Mouse (Mus musculus) heart, postnatal 25 days (tissue): ENCODE results near the gene Prdm2. TPM values are rescaled to one million over a fixed set of nuclear protein-coding genes. Genes with fewer than 3 reads are reported as not detected.
A peak's percentile ranks its signal among the peaks of the same experiment; 100 is the strongest.

Source experiments
- DNase-seq: peaks from one replicate; pipeline ENCODE4 v3.0.0; 2022; ENCODE audit warnings: low spot score
- intact Hi-C: fragments of 180-260 bp; cut with DNase I; formaldehyde crosslinking; loops from one replicate; pipeline ENCODE4 v1.15.1; 2025
- total RNA-seq, 2 experiments: library from RNA; stranded (reverse); gene quantifications; 2 replicates each; pipeline ENCODE4 v1.2.3; 2021

Prdm2 gene
- 10 to 100 TPM; 19.7 to 20.9 TPM for total RNA-seq

DNA sequence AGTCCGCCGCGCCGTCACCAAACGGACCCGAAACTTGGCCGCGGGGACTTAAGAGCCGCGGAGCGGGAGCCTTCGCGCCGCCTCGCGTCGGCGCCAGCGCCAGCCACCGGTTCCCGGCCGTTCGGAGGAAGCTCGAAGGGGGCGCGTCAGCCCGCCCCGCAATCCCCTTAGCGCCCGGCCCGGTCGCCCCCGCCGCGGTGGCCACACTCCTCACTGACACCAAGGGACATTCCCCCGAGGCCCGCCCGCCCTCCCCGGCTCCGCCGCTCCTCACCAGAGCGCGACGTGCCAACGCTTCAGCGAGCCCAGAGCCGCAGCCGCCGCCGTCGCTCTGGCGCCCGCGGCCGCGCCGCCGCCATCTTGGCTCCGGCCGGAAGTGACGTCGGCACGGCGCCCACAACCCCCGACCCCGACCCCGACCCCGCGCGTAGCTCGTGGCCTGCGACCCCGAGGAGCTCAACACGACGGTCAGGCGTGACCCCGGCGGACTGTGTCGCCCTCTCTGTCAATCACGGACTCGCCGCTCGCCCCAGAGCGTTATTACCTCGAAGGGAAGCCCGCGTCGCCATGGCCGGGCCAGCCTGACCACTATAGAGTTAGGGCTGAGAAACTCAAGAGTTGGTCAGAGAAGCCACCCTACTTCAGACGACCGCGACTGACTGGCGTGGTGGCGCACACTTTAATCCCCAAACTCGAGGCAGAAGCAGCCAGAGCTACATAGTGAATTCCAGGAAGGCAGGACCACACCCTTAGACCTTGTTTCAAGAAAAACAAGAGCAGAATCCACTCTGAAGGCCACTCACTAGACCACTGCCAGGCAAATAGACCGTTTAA lies at the start of gene Prdm2:
Gene Prdm2 (minus strand): TSS at position 655 of the 834 bp plus-strand sequence.
- intact Hi-C loops = loop anchor here (5.0 kb wide), 1 partner anchor 100 kb away; no protein-coding TSS in a partner anchor
- DNase-seq = peak; percentile 34

- no peak for DNase-seq
- intact Hi-C loops = loop anchor here (5.0 kb wide), 1 partner anchor 122 kb away; no protein-coding TSS in a partner anchor
These were observed 47.0 kb upstream of the Prdm2 start for GRCm38 (mm10) chr4:143259718-143260349.

- no peak for DNase-seq
- intact Hi-C loops = loop anchor here (5.0 kb wide), 1 partner anchor 124 kb away; no protein-coding TSS in a partner anchor
These were observed 45.7 kb upstream of the Prdm2 start for GRCm38 (mm10) chr4:143258517-143258916.

DNA sequence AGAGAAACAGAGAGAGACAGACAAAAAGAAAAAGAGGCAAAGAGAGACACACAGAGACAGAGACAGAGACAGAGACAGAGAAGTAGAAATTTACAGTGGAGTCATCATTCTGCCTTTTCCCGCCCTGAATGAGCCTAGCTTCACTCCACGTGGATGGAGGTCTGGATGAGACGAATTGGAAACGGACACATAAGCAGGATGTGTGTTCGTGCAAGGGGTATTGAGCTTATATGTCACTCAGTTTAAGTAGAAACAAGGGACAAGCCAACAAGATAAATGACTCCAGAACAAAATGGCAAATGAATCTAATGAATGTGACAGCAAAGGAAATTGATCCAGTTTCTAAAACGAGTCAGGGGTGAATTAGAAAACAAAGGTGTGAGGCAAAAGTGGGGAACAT lies 45.2 kb upstream of the Prdm2 start:
- intact Hi-C loops = loop anchor here (5.0 kb wide), 1 partner anchor 124 kb away; no protein-coding TSS in a partner anchor

GRCm38 (mm10) chr4:143255541-143255940 lies 42.7 kb upstream of the Prdm2 start:
- no peak for DNase-seq
- intact Hi-C loops = loop anchor here (5.0 kb wide), 1 partner anchor 127 kb away; no protein-coding TSS in a partner anchor

More for the DNA sequence above, 45.2 kb upstream of the Prdm2 start:
- no peak for DNase-seq

GRCm38 (mm10) chr4:143253356-143253755 lies 40.6 kb upstream of the Prdm2 start:
- intact Hi-C loops = no loop called here
- DNase-seq = no peak

- intact Hi-C loops = no loop called here
- no peak for DNase-seq
These were observed 35.3 kb upstream of the Prdm2 start for GRCm38 (mm10) chr4:143248050-143248449.

GRCm38 (mm10) chr4:143241294-143241693 lies 28.5 kb upstream of the Prdm2 start:
- no peak for DNase-seq
- intact Hi-C loops = no loop called here

DNA sequence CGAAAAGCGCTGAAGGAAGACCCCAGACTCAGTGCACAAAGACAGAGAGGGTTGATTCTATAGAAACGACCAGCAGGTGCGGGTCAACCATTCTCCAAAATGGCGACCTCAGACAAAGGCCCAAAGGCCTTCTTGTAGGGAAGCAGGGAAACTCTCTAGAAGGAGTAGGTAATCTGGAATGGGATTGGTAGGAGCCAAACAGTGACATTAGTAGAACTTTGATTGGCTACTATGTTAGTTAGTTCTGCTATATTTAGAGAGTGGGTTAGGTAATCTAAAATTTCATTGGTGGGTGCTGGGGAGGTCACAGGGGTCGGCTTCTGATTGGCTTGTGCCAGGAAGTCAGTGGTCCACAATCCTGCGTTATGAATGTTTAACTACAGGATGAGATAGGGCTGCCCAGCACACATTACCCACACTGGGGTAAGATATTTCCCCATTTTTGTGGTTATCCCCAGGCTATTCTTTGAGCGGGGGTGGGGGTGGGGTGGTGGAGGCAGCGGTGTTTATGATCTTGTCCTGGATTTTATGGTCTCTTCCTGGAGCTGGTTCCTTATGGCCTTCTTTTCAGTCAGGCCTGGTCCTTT lies 26.9 kb upstream of the Prdm2 start:
- intact Hi-C loops = loop anchor here (1.0 to 2.0 kb wide), 2 partner anchors 127 to 212 kb away; no protein-coding TSS in a partner anchor
- no peak for DNase-seq

GRCm38 (mm10) chr4:143239117-143239516 lies 26.3 kb upstream of the Prdm2 start:
- intact Hi-C loops = loop anchor here (1.0 to 2.0 kb wide), 2 partner anchors 126 to 212 kb away; no protein-coding TSS in a partner anchor
- DNase-seq = no peak

GRCm38 (mm10) chr4:143238241-143239031 lies 25.6 kb upstream of the Prdm2 start:
- intact Hi-C loops = loop anchor here (1.0 to 2.0 kb wide), 2 partner anchors 126 to 211 kb away; no protein-coding TSS in a partner anchor
- DNase-seq = no peak

DNA sequence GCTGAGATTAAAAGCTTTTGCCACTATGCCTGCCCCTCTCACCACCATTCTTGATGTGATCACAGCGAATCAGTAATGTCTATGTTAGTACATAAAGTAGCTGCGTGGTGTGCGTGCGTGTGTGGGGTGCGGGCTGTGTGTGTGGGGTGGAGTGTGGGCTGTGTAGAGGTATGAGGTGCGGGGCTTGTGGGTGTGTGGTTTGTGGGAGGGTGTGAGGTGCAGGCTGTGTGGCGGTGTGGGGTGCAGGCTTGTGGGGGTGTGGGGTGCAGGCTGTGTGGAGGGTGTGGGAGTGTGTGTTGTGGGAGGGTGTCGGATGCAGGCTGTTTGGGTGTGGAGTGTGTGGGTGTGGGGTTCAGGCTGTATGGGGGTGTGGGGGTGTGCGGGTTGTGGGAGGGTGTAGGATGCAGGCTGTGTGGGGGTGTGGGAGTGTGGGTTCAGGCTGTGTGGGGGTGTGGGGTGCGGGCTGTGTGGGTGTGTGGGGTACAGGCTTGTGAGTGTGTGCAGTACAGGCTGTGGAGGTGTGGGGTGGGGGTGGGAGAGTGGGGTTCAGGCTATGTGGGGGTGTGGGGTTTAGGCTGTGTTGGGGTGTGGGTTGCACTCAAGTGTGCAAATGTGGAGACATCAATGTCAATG lies 19.1 kb upstream of the Prdm2 start:
- intact Hi-C loops = no loop called here
- no peak for DNase-seq

GRCm38 (mm10) chr4:143231110-143231509 lies 18.3 kb upstream of the Prdm2 start:
- intact Hi-C loops = no loop called here

DNA sequence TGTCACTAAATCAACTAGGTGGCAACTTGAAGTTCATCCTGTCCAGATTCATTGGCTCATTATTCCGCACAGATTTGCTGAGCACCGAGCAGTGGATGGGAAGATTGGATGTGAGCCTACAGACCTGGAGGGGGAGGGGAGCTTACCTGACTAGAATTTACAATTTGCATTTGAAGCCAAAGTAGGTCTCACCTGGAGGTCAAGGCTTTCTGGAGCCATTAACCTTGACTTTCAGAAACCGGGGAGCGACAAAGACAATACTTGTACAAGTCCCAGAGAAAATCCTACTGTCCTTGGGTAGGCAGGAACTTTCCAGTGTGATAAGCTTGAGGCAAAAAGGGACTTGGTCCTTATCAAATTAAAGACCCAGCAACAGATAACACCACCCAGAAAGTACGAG lies 15.2 kb upstream of the Prdm2 start:
- intact Hi-C loops = no loop called here
- DNase-seq = no peak

More at GRCm38 (mm10) chr4:143231110-143231509, 18.3 kb upstream of the Prdm2 start:
- no peak for DNase-seq

GRCm38 (mm10) chr4:143225886-143226285 lies 13.1 kb upstream of the Prdm2 start:
- intact Hi-C loops = no loop called here
- no peak for DNase-seq

DNA sequence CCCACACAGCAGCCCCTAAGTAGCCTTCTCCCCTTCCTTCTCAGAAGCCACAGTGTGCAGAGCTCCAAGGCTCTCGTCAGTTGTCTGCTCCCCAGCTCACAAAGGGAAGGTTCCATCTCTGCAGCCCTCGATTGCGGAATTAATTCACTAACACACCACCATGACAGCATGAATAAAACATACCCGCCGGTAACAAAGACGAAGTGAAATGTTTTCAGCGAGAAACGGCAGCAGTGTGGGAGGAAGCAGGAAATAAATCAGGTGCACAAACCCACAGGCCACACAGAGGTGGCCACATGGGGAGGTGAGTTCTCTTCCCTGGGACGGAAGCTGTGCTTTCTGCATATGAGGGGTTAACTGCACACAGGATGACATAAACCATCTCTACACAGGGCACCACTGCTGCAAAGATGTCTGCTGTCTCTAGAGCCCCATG lies 6.5 kb upstream of the Prdm2 start:
- no peak for DNase-seq
- intact Hi-C loops = no loop called here

- intact Hi-C loops = no loop called here
- DNase-seq = no peak
These were observed 6.1 kb upstream of the Prdm2 start for GRCm38 (mm10) chr4:143218858-143219257.

GRCm38 (mm10) chr4:143217189-143217588 lies 4.4 kb upstream of the Prdm2 start:
- intact Hi-C loops = no loop called here
- no peak for DNase-seq

DNA sequence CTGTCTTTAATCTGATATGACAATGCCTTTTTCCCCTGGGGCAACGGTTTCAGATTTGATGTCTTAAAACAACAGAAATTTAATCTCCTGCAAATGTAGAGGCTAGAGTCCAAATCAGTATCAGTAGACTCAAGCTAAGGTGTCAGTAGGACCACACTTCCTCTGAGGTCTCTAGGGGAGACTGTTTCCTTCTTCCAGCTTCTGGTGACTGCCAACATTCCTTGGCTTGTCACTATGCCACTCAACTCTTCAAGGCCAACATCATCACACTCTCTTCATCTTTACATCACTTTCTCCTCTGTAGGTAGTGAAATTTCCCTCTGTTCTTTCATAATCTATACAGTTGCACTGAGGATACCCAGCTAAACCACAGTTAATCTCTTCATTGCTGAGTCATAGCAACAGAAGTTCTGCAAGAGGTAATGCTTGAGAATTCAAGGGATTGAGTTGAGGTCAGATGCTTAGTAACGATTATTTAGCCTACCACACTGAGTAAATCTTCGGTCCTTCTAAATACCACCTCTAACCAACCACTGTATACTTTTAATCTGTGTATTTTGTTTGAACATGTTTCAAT lies 1.5 kb upstream of the Prdm2 start:
- intact Hi-C loops = loop anchor here (5.0 kb wide), 1 partner anchor 102 kb away; no protein-coding TSS in a partner anchor
- no peak for DNase-seq
